Mouse (Mus musculus) hindbrain, embryonic 16.5 days (tissue): ENCODE data around the gene Spink2. TPM values are rescaled to one million over a fixed set of nuclear protein-coding genes. Genes with fewer than 3 reads are reported as not detected.
A peak's percentile ranks its signal among the peaks of the same experiment; 100 is the strongest.

ENCODE experiments used
- ATAC-seq: fragments of 200-750 bp; cut with Nextera tagmentation; 2 replicates; pipeline ENCODE4 v1.8.0; 2017; ENCODE audit warnings: moderate TSS enrichment, moderate library complexity
- H3K27ac ChIP-seq: fragments of 300-500 bp; sonication (generic); 2 replicates; pipeline ENCODE4 v1.5.1; 2014; ENCODE audit warnings: low read depth, mild to moderate bottlenecking, control low read depth, low read length, moderate library complexity
- H3K27me3 ChIP-seq: fragments of 300-500 bp; sonication (generic); replicated peaks from 2 replicates; pipeline ENCODE4 v1.6.1; 2014; ENCODE audit warnings: low read length; ENCODE audit not compliant: control insufficient read depth, insufficient read depth
- H3K36me3 ChIP-seq: fragments of 300-500 bp; sonication (generic); 2 replicates; pipeline ENCODE4 v1.6.1; 2014; ENCODE audit warnings: mild to moderate bottlenecking, low read length, moderate library complexity, mixed read lengths; ENCODE audit not compliant: control insufficient read depth, insufficient read depth
- H3K4me1 ChIP-seq: fragments of 300-500 bp; sonication (generic); 2 replicates; pipeline ENCODE4 v1.6.1; 2014; ENCODE audit warnings: low read depth, low read length; ENCODE audit not compliant: control insufficient read depth, insufficient read depth
- H3K4me2 ChIP-seq: fragments of 300-500 bp; sonication (generic); 2 replicates; pipeline ENCODE4 v1.6.1; 2014; ENCODE audit warnings: mild to moderate bottlenecking, low read length, control low read depth, moderate library complexity
- H3K4me3 ChIP-seq: fragments of 300-500 bp; sonication (generic); 2 replicates; pipeline ENCODE4 v1.5.1; 2014; ENCODE audit warnings: mild to moderate bottlenecking, low read length, control low read depth, moderate library complexity
- H3K9ac ChIP-seq: fragments of 300-500 bp; sonication (generic); 2 replicates; pipeline ENCODE4 v1.6.1; 2014; ENCODE audit warnings: low read depth, mild to moderate bottlenecking, control low read depth, low read length, moderate library complexity
- H3K9me3 ChIP-seq: fragments of 300-500 bp; sonication (generic); 2 replicates; pipeline ENCODE4 v1.6.1; 2014; ENCODE audit warnings: mild to moderate bottlenecking, low read length, moderate library complexity; ENCODE audit not compliant: control insufficient read depth
- WGBS: fragments of 180-500 bp; shearing (Covaris S2); extraction: QIAGEN DNeasy Blood & Tissue Kit; methylation state at CpG from one replicate; pipeline ENCODE4 v1.1.7; 2014; 5-methylcytosine and 5-hydroxymethylcytosine counted together
- polyA plus RNA-seq: library from polyadenylated mRNA; unstranded; fragments of >200 nt; fragmentation: Nextera tagmentation; extraction: Ambion mirVana; gene quantifications from 2 replicates; pipeline ENCODE4 v1.2.1, GENCODE M21; 2015

Gene Spink2
- polyA plus RNA-seq, 1 experiment from 2014 or later, result 1.5 TPM

DNA sequence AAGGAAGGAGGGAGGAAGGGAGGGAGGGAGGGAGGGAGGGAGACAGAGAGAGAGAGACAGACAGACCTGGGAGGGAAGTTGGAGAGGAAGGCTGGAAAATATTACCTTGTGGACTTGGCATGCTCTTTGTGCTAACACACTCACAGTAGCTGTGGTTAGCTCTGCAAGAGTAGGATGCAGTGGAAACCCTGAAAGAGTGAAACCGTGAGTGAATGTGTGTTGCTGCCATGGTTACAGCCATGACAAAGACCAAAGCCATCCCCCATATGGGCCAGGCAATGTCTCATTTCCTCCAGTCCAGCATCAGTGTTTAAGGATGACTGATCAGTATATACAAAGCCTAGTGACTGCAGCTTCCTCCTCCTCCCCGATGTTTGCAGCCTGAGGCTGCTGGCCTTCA, 6.5 kb upstream of the Spink2 start:
- Histone ChIP-seq H3K9me3 (no peaks in the 10 kb centered on the region), H3K27ac (no peak overlapping the region), H3K4me1 (no peaks in the 10 kb centered on the region), H3K9ac (no peak overlapping the region), H3K4me2 (no peak overlapping the region), H3K27me3 (no peaks in the 10 kb centered on the region), H3K36me3 (no peaks in the 10 kb centered on the region), H3K4me3 (no peak overlapping the region)
- no peak for ATAC-seq
- WGBS, result 12% methylated on average over 2 of the region's 2 CpGs

GRCm38 (mm10) chr5:77217211-77217610, 5.9 kb upstream of the Spink2 start:
- H3K27ac ChIP-seq, result no peak overlapping the region
- no peaks in the 10 kb centered on the region for H3K9me3 ChIP-seq
- H3K4me1 ChIP-seq, result no peaks in the 10 kb centered on the region
- no peaks in the 10 kb centered on the region for H3K27me3 ChIP-seq
- no peak overlapping the region for H3K4me3 ChIP-seq
- H3K4me2 ChIP-seq, result no peak overlapping the region
- no peaks in the 10 kb centered on the region for H3K36me3 ChIP-seq
- WGBS, result 16% methylated on average over 9 of the region's 9 CpGs
- no peak overlapping the region for H3K9ac ChIP-seq
- ATAC-seq, result peak; percentile 52

- no peaks in the 10 kb centered on the region for H3K36me3 ChIP-seq
- H3K9ac ChIP-seq, result no peak overlapping the region
- no peak overlapping the region for H3K27ac ChIP-seq
- ATAC-seq, result no peak
- WGBS, result 50% methylated on average over 11 of the region's 11 CpGs
- H3K4me3 ChIP-seq, result no peak overlapping the region
- no peaks in the 10 kb centered on the region for H3K9me3 ChIP-seq
- no peak overlapping the region for H3K4me2 ChIP-seq
- no peaks in the 10 kb centered on the region for H3K27me3 ChIP-seq
- H3K4me1 ChIP-seq, result no peaks in the 10 kb centered on the region; the same call in 1 of the 2 replicates
Measured at GRCm38 (mm10) chr5:77206134-77206533, 5.1 kb downstream of the Spink2 start.

DNA sequence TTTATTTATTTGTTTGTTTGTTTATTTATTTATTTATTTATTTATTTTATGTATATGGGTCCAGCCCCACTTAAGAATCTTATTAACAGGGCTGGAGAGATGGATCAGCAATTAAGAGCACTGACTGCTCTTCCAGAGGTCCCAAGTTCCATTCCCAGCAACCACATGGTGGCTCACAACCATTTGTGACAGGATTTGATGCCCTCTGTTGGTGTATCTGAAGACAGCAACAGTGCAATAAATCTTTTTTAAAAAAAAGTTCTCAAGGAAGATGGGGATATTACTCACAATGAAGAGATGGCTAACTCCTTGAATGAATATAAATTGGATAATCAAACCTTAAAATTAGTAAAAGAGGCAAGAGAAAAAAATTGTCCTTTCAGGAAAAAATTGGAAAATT, 9.0 kb downstream of the Spink2 start:
- Histone ChIP-seq H3K4me3 (no peak overlapping the region), H3K9me3 (no peaks in the 10 kb centered on the region), H3K36me3 (no peaks in the 10 kb centered on the region), H3K4me2 (no peak overlapping the region), H3K27me3 (no peaks in the 10 kb centered on the region), H3K9ac (no peak overlapping the region), H3K4me1 (no peaks in the 10 kb centered on the region), H3K27ac (no peak overlapping the region)
- no peak for ATAC-seq

GRCm38 (mm10) chr5:77200695-77201094, 10.6 kb downstream of the Spink2 start:
- H3K4me1 ChIP-seq, result no peaks in the 10 kb centered on the region
- H3K27ac ChIP-seq, result no peak overlapping the region
- no peak for ATAC-seq
- no peak overlapping the region for H3K9ac ChIP-seq
- no peaks in the 10 kb centered on the region for H3K36me3 ChIP-seq
- H3K27me3 ChIP-seq, result no peaks in the 10 kb centered on the region
- H3K4me3 ChIP-seq, result no peak overlapping the region
- no peaks in the 10 kb centered on the region for H3K9me3 ChIP-seq
- 80% methylated on average over 4 of the region's 4 CpGs for WGBS
- H3K4me2 ChIP-seq, result no peak overlapping the region

DNA sequence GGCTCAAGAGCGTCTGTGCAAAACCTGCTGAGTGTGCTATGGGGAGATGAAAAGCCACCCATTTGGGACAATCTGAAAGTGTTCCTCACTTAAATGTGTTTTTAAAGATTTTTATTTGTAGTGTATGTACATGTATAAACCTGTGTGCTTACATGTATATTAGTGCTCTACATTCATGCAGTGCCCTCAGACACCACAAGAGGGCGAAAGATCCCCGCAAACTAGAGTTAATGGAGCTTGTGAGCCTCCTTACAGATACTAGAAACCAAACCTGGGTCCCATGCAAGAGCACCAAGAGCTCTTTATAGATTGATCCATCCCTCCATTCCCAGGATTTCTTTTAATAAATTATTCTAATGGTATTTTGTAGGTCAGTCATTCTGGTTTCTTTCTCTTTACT, 17.3 kb downstream of the Spink2 start:
- H3K4me3 ChIP-seq, result no peak overlapping the region
- no peaks in the 10 kb centered on the region; the same call in none of the 2 replicates for H3K9me3 ChIP-seq
- no peaks in the 10 kb centered on the region for H3K27me3 ChIP-seq
- H3K27ac ChIP-seq, result no peak overlapping the region
- WGBS, result 41% methylated on average over 3 of the region's 3 CpGs
- no peaks in the 10 kb centered on the region for H3K36me3 ChIP-seq
- no peak overlapping the region for H3K4me2 ChIP-seq
- no peak overlapping the region for H3K9ac ChIP-seq
- H3K4me1 ChIP-seq, result no peaks in the 10 kb centered on the region
- no peak for ATAC-seq

DNA sequence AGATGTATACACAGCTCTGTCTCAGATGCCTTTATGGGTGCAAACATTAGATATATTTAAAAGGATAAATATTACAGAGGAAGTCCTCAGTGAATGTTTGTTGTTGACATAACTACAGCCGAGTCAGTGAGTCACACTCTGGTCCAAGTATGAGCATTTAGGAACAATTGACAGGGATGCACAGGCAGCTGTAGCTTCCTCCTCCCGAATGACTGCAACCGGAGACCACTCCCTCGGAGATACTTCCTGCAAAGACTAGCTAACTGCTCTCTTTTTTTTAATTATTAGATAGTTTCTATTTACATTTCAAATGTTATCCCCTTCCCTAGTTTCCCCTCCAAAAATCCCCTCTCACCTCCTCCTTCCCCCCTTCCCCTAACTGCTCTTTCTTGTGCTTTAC, 18.0 kb downstream of the Spink2 start:
- H3K9ac ChIP-seq, result no peak overlapping the region
- no peak overlapping the region for H3K27ac ChIP-seq
- WGBS, result 82% methylated on average over 4 of the region's 4 CpGs
- no peaks in the 10 kb centered on the region for H3K27me3 ChIP-seq
- no peak overlapping the region for H3K4me2 ChIP-seq
- no peak overlapping the region for H3K4me3 ChIP-seq
- H3K36me3 ChIP-seq, result no peaks in the 10 kb centered on the region
- H3K4me1 ChIP-seq, result no peaks in the 10 kb centered on the region
- peaks cover 3% of the 10 kb centered on the region for H3K9me3 ChIP-seq
- no peak for ATAC-seq

DNA sequence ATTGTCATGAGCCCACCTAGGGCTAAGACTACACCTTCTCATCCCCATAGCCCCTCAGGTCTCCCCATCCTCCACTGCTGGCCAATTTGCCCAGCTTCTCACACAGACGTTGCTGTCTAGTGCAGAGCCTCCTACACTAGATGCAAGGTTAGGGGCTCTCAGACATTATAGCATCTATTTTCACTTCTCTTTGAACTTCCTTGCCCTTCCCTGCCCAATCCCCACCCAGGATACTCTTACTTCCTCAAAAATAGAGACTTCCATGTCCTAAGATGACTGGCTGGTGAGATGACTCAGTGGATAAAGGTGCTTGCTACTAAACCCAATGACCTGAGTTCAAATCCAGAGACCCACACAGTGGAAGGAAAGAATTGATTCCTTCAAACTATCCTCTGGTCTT, 19.6 kb downstream of the Spink2 start:
- H3K4me3 ChIP-seq, result no peak overlapping the region
- no peak overlapping the region for H3K4me2 ChIP-seq
- H3K27ac ChIP-seq, result no peak overlapping the region
- H3K9ac ChIP-seq, result no peak overlapping the region
- WGBS, result 86% methylated on average over 1 of the region's 1 CpGs
- ATAC-seq, result no peak
- H3K27me3 ChIP-seq, result no peaks in the 10 kb centered on the region
- no peaks in the 10 kb centered on the region for H3K36me3 ChIP-seq
- H3K4me1 ChIP-seq, result no peaks in the 10 kb centered on the region
- H3K9me3 ChIP-seq, result peaks cover 8% of the 10 kb centered on the region

- no peak overlapping the region for H3K4me2 ChIP-seq
- no peaks in the 10 kb centered on the region for H3K36me3 ChIP-seq
- no peaks in the 10 kb centered on the region for H3K4me1 ChIP-seq
- H3K27me3 ChIP-seq, result no peaks in the 10 kb centered on the region
- no peak for ATAC-seq
- peaks cover 8% of the 10 kb centered on the region for H3K9me3 ChIP-seq
- WGBS, result 84% methylated on average over 4 of the region's 4 CpGs
- no peak overlapping the region for H3K4me3 ChIP-seq
- no peak overlapping the region for H3K9ac ChIP-seq
- no peak overlapping the region for H3K27ac ChIP-seq
Measured at GRCm38 (mm10) chr5:77191106-77191505, 20.2 kb downstream of the Spink2 start.

DNA sequence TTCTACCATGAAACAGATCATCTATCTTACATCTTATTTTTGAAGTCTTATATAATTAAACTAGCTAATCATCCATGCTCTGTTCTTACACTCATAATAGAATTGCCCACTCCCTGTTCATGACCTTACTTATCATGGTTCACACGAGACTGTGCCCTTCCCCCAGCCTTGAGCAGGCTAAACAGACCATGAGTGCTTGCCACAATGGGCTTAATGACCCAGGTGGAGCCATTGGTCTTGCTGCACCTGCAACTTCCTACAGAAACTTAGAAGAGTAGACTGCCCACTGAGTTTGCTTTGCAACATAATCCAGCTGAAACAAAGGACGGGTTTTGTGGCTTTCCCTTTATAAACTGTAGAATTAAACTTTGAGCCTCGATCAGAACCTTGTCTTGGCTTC, 22.5 kb downstream of the Spink2 start:
- H3K36me3 ChIP-seq, result no peaks in the 10 kb centered on the region

More for the DNA sequence above, 22.5 kb downstream of the Spink2 start:
- Histone ChIP-seq H3K4me3 (no peak overlapping the region), H3K4me1 (no peaks in the 10 kb centered on the region), H3K9ac (no peak overlapping the region), H3K9me3 (peaks cover 8% of the 10 kb centered on the region), H3K4me2 (no peak overlapping the region), H3K27me3 (no peaks in the 10 kb centered on the region), H3K27ac (no peak overlapping the region)
- ATAC-seq, result no peak
- WGBS, result 53% methylated on average over 3 of the region's 3 CpGs
